Mouse (Mus musculus): ENCODE measurements around the gene Nmb.

Nmb gene

DNA sequence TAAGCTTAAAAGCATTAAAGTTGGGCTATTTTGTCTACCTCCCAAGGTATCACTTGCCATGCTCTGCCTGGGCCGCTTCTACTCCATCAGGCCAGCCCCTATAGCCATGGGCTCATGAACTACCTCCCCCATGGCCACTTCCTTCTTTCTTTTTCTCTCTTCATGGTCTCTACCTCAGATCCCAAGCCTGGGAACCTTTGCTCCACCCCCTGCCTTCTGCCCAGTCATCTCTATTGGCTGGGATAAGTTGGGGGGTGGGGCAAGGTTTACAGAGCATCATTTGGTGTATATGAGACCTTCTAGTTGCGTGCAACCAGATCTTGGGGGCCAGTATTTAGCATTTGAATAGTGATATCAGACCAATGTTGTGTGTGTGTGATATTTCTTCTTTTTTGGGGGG is 42.4 kb downstream of the Nmb start:
- DNase-seq (ENCODE audit: inconsistent age in 2 of 2, low spot score in 1 of 2): no peak

- DNase-seq (ENCODE audit: inconsistent age in 2 of 2, low spot score in 1 of 2): peak; percentile 93 to 98
These were observed 44.1 kb downstream of the Nmb start, which contains the start of gene Zscan2 for GRCm38 (mm10) chr7:80860729-80861274. Gene Zscan2 (plus strand): TSS chr7:80860920.

- peak; percentile 73 to 89 for DNase-seq (ENCODE audit: inconsistent age in 2 of 2, low spot score in 1 of 2)
These were observed 44.6 kb downstream of the Nmb start for GRCm38 (mm10) chr7:80860227-80860626.

GRCm38 (mm10) chr7:80857181-80857580 is 47.7 kb downstream of the Nmb start:
- peak; percentile 76 to 92 for DNase-seq (ENCODE audit: inconsistent age in 2 of 2, low spot score in 1 of 2)

DNA sequence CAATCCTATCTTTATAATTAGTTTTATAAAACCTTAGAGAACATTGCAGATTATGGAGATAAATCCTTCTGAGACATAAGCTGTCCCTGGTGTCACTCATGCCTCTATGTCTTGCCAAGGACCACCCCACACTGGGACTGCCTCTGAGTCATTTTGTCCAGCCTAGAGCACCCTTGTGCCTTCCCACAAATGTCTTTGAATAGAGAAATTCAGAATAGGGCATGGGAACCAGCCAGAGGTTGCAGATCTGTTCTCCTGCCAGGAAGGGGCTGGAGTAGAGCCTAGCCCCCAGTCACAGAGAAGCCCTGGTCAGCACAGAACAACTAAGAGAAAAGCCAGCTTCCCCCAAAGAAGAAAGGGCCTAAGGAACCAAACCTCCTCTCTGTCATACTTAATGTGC is 49.6 kb downstream of the Nmb start:
- no peak for DNase-seq (ENCODE audit: inconsistent age in 2 of 2, low spot score in 1 of 2)

- no peak for DNase-seq (ENCODE audit: inconsistent age in 2 of 2, low spot score in 1 of 2)
These were observed 51.7 kb downstream of the Nmb start for GRCm38 (mm10) chr7:80853218-80853617.

Data from adrenal gland, adult (tissue).